Mouse (Mus musculus) CH12.LX (cell line): ENCODE data around the gene Sec63. TPM values are rescaled to one million over a fixed set of nuclear protein-coding genes. Genes with fewer than 3 reads are reported as not detected.

Experiments
- DNase-seq: peaks from one replicate; pipeline ENCODE4 v3.0.0-alpha.2; 2013; ENCODE audit errors: extremely low read depth
- H3K27ac ChIP-seq: 2 replicates; pipeline ENCODE4 v1.5.1; 2012; ENCODE audit warnings: low read depth, mild to moderate bottlenecking, control low read depth, moderate library complexity; ENCODE audit not compliant: insufficient read depth
- H3K27me3 ChIP-seq: replicated peaks from 2 replicates; pipeline ENCODE3; 2012; ENCODE audit warnings: inconsistent platforms
- H3K36me3 ChIP-seq, 2 experiments: replicated peaks in 1 of 2; 2 replicates each; pipeline versions ENCODE3 to v1.6.1; 2012; ENCODE audit warnings: inconsistent platforms in 1 of 2, low read length in 1 of 2, mild to moderate bottlenecking in 1 of 2, mixed read lengths in 1 of 2, moderate library complexity in 1 of 2; ENCODE audit not compliant: control insufficient read depth in 1 of 2, insufficient read depth in 1 of 2
- H3K4me1 ChIP-seq, 2 experiments: 2 replicates each; pipeline ENCODE4 v1.6.1; 2012; ENCODE audit warnings: inconsistent platforms in 1 of 2, moderate library complexity in 1 of 2; ENCODE audit not compliant: insufficient read depth in 2 of 2, control insufficient read depth in 1 of 2
- H3K4me2 ChIP-seq: 2 replicates; pipeline ENCODE4 v1.6.1; 2012; ENCODE audit warnings: low read depth, mild to moderate bottlenecking, control low read depth; ENCODE audit not compliant: poor library complexity, insufficient read depth, severe bottlenecking
- H3K4me3 ChIP-seq, 3 experiments: fragments of 150-350 bp in 1 of 3; sonication (generic) in 1 of 3; replicated peaks in 1 of 3; 2 replicates each; pipeline versions ENCODE3 to v1.5.1; 2011 to 2012; ENCODE audit warnings: low read depth in 2 of 3, low read length in 2 of 3, mild to moderate bottlenecking in 2 of 3, moderate library complexity in 2 of 3, control low read depth in 1 of 3, improper control_type of control experiment in 1 of 3, inconsistent platforms in 1 of 3, mixed read lengths in 1 of 3; ENCODE audit not compliant: poor library complexity in 1 of 3
- H3K79me2 ChIP-seq: replicated peaks from 2 replicates; pipeline ENCODE4 v1.6.1; 2012; ENCODE audit warnings: mild to moderate bottlenecking, moderate library complexity; ENCODE audit not compliant: control insufficient read depth, poor library complexity, insufficient read depth, severe bottlenecking; ENCODE audit errors: extremely low read depth
- H3K9ac ChIP-seq: 2 replicates; pipeline ENCODE4 v1.6.1; 2012; ENCODE audit warnings: low read depth, mild to moderate bottlenecking, control low read depth, moderate library complexity; ENCODE audit not compliant: insufficient read depth
- H3K9me3 ChIP-seq: replicated peaks from 2 replicates; pipeline ENCODE3; 2012; ENCODE audit warnings: low read length, inconsistent platforms, mixed read lengths
- CTCF ChIP-seq, 2 experiments: IDR thresholded peaks in 1 of 2; conservative IDR thresholded peaks in 1 of 2; 2 replicates each; pipeline ENCODE4 v1.5.1; 2011 to 2012; ENCODE audit warnings: low read depth in 2 of 2, low read length in 2 of 2, improper control_type of control experiment in 1 of 2, inconsistent platforms in 1 of 2, mild to moderate bottlenecking in 1 of 2, moderate library complexity in 1 of 2
- EP300 ChIP-seq: IDR thresholded peaks from 2 replicates; pipeline ENCODE4 v1.6.1; 2011; ENCODE audit warnings: low read length, improper control_type of control experiment
- GABPA ChIP-seq: IDR thresholded peaks from 2 replicates; pipeline ENCODE4 v1.6.1; 2012; ENCODE audit warnings: low read depth, low read length, improper control_type of control experiment, inconsistent platforms; ENCODE audit not compliant: insufficient replicate concordance
- IRF4 ChIP-seq: IDR thresholded peaks from 2 replicates; pipeline ENCODE4 v1.6.1; 2014; ENCODE audit warnings: low read depth, mild to moderate bottlenecking, inconsistent platforms, low read length, improper control_type of control experiment
- JUN ChIP-seq: IDR thresholded peaks from 2 replicates; pipeline ENCODE4 v1.6.1; 2011; ENCODE audit warnings: low read depth, mild to moderate bottlenecking, low read length, improper control_type of control experiment, moderate library complexity; ENCODE audit not compliant: insufficient read depth
- JUND ChIP-seq: conservative IDR thresholded peaks from 2 replicates; pipeline ENCODE4 v1.6.1; 2011; ENCODE audit warnings: low read depth, low read length, improper control_type of control experiment
- KAT2A ChIP-seq: IDR thresholded peaks from 2 replicates; pipeline ENCODE4 v1.6.1; 2012; ENCODE audit warnings: low read length, improper control_type of control experiment, inconsistent platforms; ENCODE audit not compliant: insufficient replicate concordance
- MAX ChIP-seq: IDR thresholded peaks from 2 replicates; pipeline ENCODE4 v1.6.1; 2011; ENCODE audit warnings: low read length, improper control_type of control experiment
- MAZ ChIP-seq: IDR thresholded peaks from 2 replicates; pipeline ENCODE4 v1.6.1; 2012; ENCODE audit warnings: low read depth, mild to moderate bottlenecking, inconsistent platforms, low read length, improper control_type of control experiment, moderate library complexity
- MEF2A ChIP-seq: IDR thresholded peaks from 2 replicates; pipeline ENCODE4 v1.6.1; 2014; ENCODE audit warnings: low read depth, mild to moderate bottlenecking, inconsistent platforms, low read length, improper control_type of control experiment, borderline replicate concordance
- MXI1 ChIP-seq: IDR thresholded peaks from 2 replicates; pipeline ENCODE4 v1.6.1; 2011; ENCODE audit warnings: mild to moderate bottlenecking, low read depth, low read length, improper control_type of control experiment
- NELFE ChIP-seq: IDR thresholded peaks from 2 replicates; pipeline ENCODE4 v1.6.1; 2011; ENCODE audit warnings: low read depth, low read length, improper control_type of control experiment
- NRF1 ChIP-seq: IDR thresholded peaks from 2 replicates; pipeline ENCODE4 v1.6.1; 2014; ENCODE audit warnings: low read depth, mild to moderate bottlenecking, inconsistent platforms, low read length, improper control_type of control experiment, moderate library complexity
- POLR2A ChIP-seq: IDR thresholded peaks from 2 replicates; pipeline ENCODE4 v1.6.1; 2011; ENCODE audit warnings: low read depth, mild to moderate bottlenecking, improper control_type of control experiment, low read length
- RAD21 ChIP-seq: IDR thresholded peaks from 2 replicates; pipeline ENCODE4 v1.6.1; 2011; ENCODE audit warnings: low read depth, mild to moderate bottlenecking, low read length, improper control_type of control experiment, moderate library complexity
- RCOR1 ChIP-seq: conservative IDR thresholded peaks from 2 replicates; pipeline ENCODE4 v1.6.1; 2012; ENCODE audit warnings: low read depth, mild to moderate bottlenecking, inconsistent platforms, low read length, improper control_type of control experiment
- TCF12 ChIP-seq: IDR thresholded peaks from 2 replicates; pipeline ENCODE4 v1.6.1; 2014; ENCODE audit warnings: low read depth, mild to moderate bottlenecking, inconsistent platforms, low read length, improper control_type of control experiment
- USF1 ChIP-seq: IDR thresholded peaks from 2 replicates; pipeline ENCODE4 v1.6.1; 2014; ENCODE audit warnings: low read depth, mild to moderate bottlenecking, inconsistent platforms, low read length, improper control_type of control experiment
- USF2 ChIP-seq: conservative IDR thresholded peaks from 2 replicates; pipeline ENCODE4 v1.6.1; 2011; ENCODE audit warnings: low read depth, low read length, improper control_type of control experiment
- ZMIZ1 ChIP-seq: IDR thresholded peaks from 2 replicates; pipeline ENCODE4 v1.6.1; 2012; ENCODE audit warnings: low read depth, mild to moderate bottlenecking, inconsistent platforms, low read length, improper control_type of control experiment
- ZNF384 ChIP-seq: IDR thresholded peaks from 2 replicates; pipeline ENCODE4 v1.6.1; 2012; ENCODE audit warnings: low read depth, low read length, improper control_type of control experiment, inconsistent platforms
- dilution Hi-C: fragments of 300-500 bp; cut with MboI; formaldehyde crosslinking; loops from 2 replicates; pipeline ENCODE4 v1.14.3; 2020; ENCODE audit warnings: low sequenced_read_pairs; ENCODE audit not compliant: extremely low pct_unique_long_range_greater_than_20kb, extremely low pct_ligation_motif_present
- in situ Hi-C: fragments of 300-500 bp; cut with MboI; formaldehyde crosslinking; loops from 3 replicates; pipeline ENCODE4 v1.14.3; 2019; ENCODE audit warnings: low sequenced_read_pairs, low pct_ligation_motif_present, low pct_unique_long_range_greater_than_20kb, mixed read lengths
- polyA plus RNA-seq: library from polyadenylated mRNA; unstranded; fragments of >175 nt; gene quantifications from 2 replicates; pipeline ENCODE4 v1.2.1, GENCODE M21; 2012; ENCODE audit warnings: low read depth; ENCODE audit not compliant: insufficient read length
- total RNA-seq, 2 experiments: library from RNA; depleted of rRNA; stranded (reverse); fragments of 300-350 nt in 1 of 2; fragments of >200 nt in 1 of 2; gene quantifications; 2 replicates each; pipeline ENCODE4 v1.2.3; 2012 to 2014

Sec63 gene
- total and polyA plus RNA-seq, 3 experiments, result 20.5 to 74.9 (median 26.2) TPM

GRCm38 (mm10) chr10:42838736-42839135 lies 77.4 kb downstream of the Sec63 start:
- Histone ChIP-seq H3K36me3 (peaks cover 10 to 51% of the 10 kb centered on the region in 2 experiments), H3K27me3 (no peaks in the 10 kb centered on the region), H3K4me1 (peaks cover 0 to 16% of the 10 kb centered on the region in 2 experiments; a peak in 1 of 4 replicates), H3K9me3 (no peaks in the 10 kb centered on the region), H3K4me3 (no peak overlapping the region), H3K27ac (no peak overlapping the region), H3K9ac (no peak overlapping the region), H3K79me2 (no peaks in the 10 kb centered on the region), H3K4me2 (no peak overlapping the region)
- dilution Hi-C loops, result no loop called here
- DNase-seq, result no peak
- no peak for TF ChIP-seq ZMIZ1
- no peak for TF ChIP-seq EP300
- TF ChIP-seq USF1, result no peak
- no peak for TF ChIP-seq GABPA
- TF ChIP-seq USF2, result no peak
- no peak for TF ChIP-seq TCF12
- TF ChIP-seq NRF1, result no peak
- TF ChIP-seq POLR2A, result no peak
- no peak for TF ChIP-seq NELFE
- TF ChIP-seq MXI1, result no peak
- no peak for TF ChIP-seq CTCF (conservative IDR thresholded peaks at IDR 0.05 in 1 of 2, IDR thresholded peaks at IDR 0.05 in 1 of 2; ENCODE audit: low read depth in 2 of 2, low read length in 2 of 2)
- TF ChIP-seq JUND, result no peak
- no peak for TF ChIP-seq KAT2A
- TF ChIP-seq IRF4, result no peak
- no peak for TF ChIP-seq RCOR1
- no peak for TF ChIP-seq MAX
- no peak for TF ChIP-seq MAZ
- no peak for TF ChIP-seq MEF2A
- TF ChIP-seq ZNF384, result no peak
- no peak for TF ChIP-seq JUN
- in situ Hi-C loops, result no loop called here

GRCm38 (mm10) chr10:42840036-42840435 lies 78.7 kb downstream of the Sec63 start:
- no peaks in the 10 kb centered on the region for H3K27me3 ChIP-seq
- TF ChIP-seq EP300, result no peak
- TF ChIP-seq RAD21, result no peak
- TF ChIP-seq MAZ, result no peak
- no peak for TF ChIP-seq USF2
- no peak for TF ChIP-seq RCOR1
- no peaks in the 10 kb centered on the region for H3K79me2 ChIP-seq
- H3K4me2 ChIP-seq, result no peak overlapping the region
- dilution Hi-C loops (no loop called here), in situ Hi-C loops (no loop called here)
- no peak overlapping the region for H3K4me3 ChIP-seq
- no peak for DNase-seq
- H3K27ac ChIP-seq, result no peak overlapping the region
- peaks cover 0 to 22% of the 10 kb centered on the region in 2 experiments; a peak in 2 of 4 replicates for H3K4me1 ChIP-seq
- no peak overlapping the region for H3K9ac ChIP-seq
- peaks cover 5 to 38% of the 10 kb centered on the region in 2 experiments for H3K36me3 ChIP-seq
- H3K9me3 ChIP-seq, result no peaks in the 10 kb centered on the region
